ENCODE assay signal across 13 mouse cellular contexts in the genomic region with DNA sequence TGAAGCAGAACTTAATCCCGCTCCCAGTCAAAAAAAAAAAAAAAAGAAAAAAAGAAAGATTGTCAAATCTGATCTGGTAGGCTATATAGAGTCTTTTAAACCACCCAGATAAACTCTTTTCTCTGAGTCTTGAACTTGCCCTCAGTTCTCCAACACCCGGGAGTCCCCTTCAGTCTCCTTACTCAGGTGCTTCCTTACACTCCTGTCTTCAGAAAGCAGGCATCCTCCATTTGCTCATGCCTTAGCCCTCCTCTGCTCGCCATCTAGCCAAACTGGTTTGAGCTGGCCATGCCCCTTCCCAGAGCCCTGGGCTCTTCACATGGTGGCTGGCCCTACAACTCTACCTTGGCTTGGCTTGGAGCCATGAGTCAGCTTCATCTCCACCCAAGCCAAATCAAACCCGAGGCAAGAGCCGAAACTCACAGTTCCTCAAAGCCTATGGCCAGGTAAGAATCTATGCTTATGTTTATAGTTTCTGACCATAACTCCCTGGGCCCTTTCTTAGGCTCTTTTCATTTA. TPM values are rescaled to one million over a fixed set of nuclear protein-coding genes. Genes with fewer than 3 reads are reported as not detected.
DNase-seq lines count a peak whose midpoint lies in the region; ATAC-seq and TF ChIP-seq lines count a peak whose summit lies in the region.
"Had no signal": no experiment of that assay in that cellular context is flagged by ENCODE, and none has a peak within 500 bp of the region (broad histone marks: within the 10 kb centered on the region; RNA-seq: fewer than 3 reads in every experiment).

Tmem265 (plus strand) TSS at position 51 of the 519 bp plus-strand sequence.

- no peaks in the 10 kb centered on the region for H3K27me3 ChIP-seq in cerebellum, adult 2 months (ENCODE audit: control insufficient read depth, insufficient read depth, low read length)
- H3K27me3 ChIP-seq in E14TG2a.4 (ENCODE audit: insufficient read depth, low read length): no peaks in the 10 kb centered on the region
- H3K27me3 ChIP-seq in heart, embryonic 10.5 days (ENCODE audit: insufficient read depth, poor library complexity, severe bottlenecking): no peaks in the 10 kb centered on the region
- H3K27me3 ChIP-seq: limb, embryonic 12.5 days; midbrain, embryonic 13.5 days had no signal

- H3K36me3 ChIP-seq in E14TG2a.4 (ENCODE audit: insufficient read depth, low read length): peaks cover 94% of the 10 kb centered on the region
- H3K36me3 ChIP-seq in heart, embryonic 10.5 days: peaks cover 82% of the 10 kb centered on the region

- no peak for TF ChIP-seq POLR2A in cerebellum, adult 2 months (IDR thresholded peaks at IDR 0.05; ENCODE audit: borderline replicate concordance, insufficient read depth, low read length)

- no peaks in the 10 kb centered on the region for H3K9me3 ChIP-seq in E14TG2a.4 (ENCODE audit: low read length)
- H3K9me3 ChIP-seq in heart, embryonic 10.5 days: no peaks in the 10 kb centered on the region
- H3K9me3 ChIP-seq: limb, embryonic 12.5 days; midbrain, embryonic 13.5 days had no signal

- WGBS in cerebellum, adult 2 months: 51% methylated on average over 5 of the region's 5 CpGs
- 91% methylated on average over 5 of the region's 5 CpGs for WGBS in heart, embryonic 10.5 days

- no peak for ATAC-seq in inflammation-experienced regulatory T-cells, adult 6 months
- ATAC-seq: liver, postnatal 0 days; midbrain, embryonic 13.5 days had no signal

- no peak within 1 kb of the TSS for H3K27ac ChIP-seq in cerebellum, adult 2 months (ENCODE audit: insufficient read depth, low read length)
- no peak within 1 kb of the TSS for H3K27ac ChIP-seq in heart, embryonic 10.5 days
- H3K27ac ChIP-seq: limb, embryonic 12.5 days; midbrain, embryonic 13.5 days had no signal

- no peak for TF ChIP-seq CTCF in cerebellum, adult 2 months (IDR thresholded peaks at IDR 0.05; ENCODE audit: borderline replicate concordance, insufficient read depth, low read depth, low read length)
- TF ChIP-seq CTCF in E14TG2a.4 (conservative IDR thresholded peaks at IDR 0.05; ENCODE audit: low read length): no peak

- peak; percentile 36 to 41 for DNase-seq in cerebellum, adult 2 months
- no peak for DNase-seq in cerebellum, adult 11-12 months
- peak; percentile 37 for DNase-seq in kidney, postnatal 10 days
- DNase-seq in kidney, adult 11 months: no peak
- DNase-seq in heart, embryonic 10.5 days (ENCODE audit: low spot score): no peak
- DNase-seq in right cerebral cortex, postnatal 25 days: no peak
- DNase-seq: heart, postnatal 36 days; liver, postnatal 0 days had no signal

- H3K4me1 ChIP-seq in cerebellum, adult 2 months (ENCODE audit: control insufficient read depth, insufficient read depth, low read length): peaks cover 12% of the 10 kb centered on the region; the same call in 1 of the 2 replicates
- peaks cover 41% of the 10 kb centered on the region for H3K4me1 ChIP-seq in E14TG2a.4 (replicated peaks; ENCODE audit: low read depth, low read length)
- H3K4me1 ChIP-seq in heart, embryonic 10.5 days: peaks cover 5% of the 10 kb centered on the region; the same call in 1 of the 2 replicates
- H3K4me1 ChIP-seq: limb, embryonic 12.5 days; midbrain, embryonic 13.5 days had no signal

- H3K4me3 ChIP-seq in cerebellum, adult 2 months (replicated peaks; ENCODE audit: insufficient read depth, low read depth, low read length): no peak within 1 kb of the TSS
- peak within 1 kb of the TSS; percentile 54 for H3K4me3 ChIP-seq in E14TG2a.4 (replicated peaks; ENCODE audit: low read length)
- H3K4me3 ChIP-seq in heart, embryonic 10.5 days: no peak within 1 kb of the TSS
- H3K4me3 ChIP-seq: limb, embryonic 12.5 days; midbrain, embryonic 13.5 days had no signal

RNA-seq across cellular contexts. Expression of gene Tmem265, which starts in this region (rescaled TPM):
- not detected in 2 replicates for polyA plus RNA-seq in cerebellum, adult 2 months (2012; rRNA removed)
- 10 to 100 TPM; 30.0 to 46.0 (median 34.3) TPM for polyA plus RNA-seq in inflammation-experienced regulatory T-cells, adult 6 months (2017; shearing (Covaris generic))
- polyA plus RNA-seq in heart, embryonic 10.5 days (2016; fragmentation: Nextera tagmentation; extraction: Ambion mirVana): 4.7 and 5.2 TPM in 2 replicates
- polyA plus RNA-seq: frontal cortex, adult 2 months had no signal

Comparison
In these comparisons a context has a peak if more than half of its experiments do, and no peak if none do; other contexts are left out.
1. Peak in DNase-seq in cerebellum, adult 2 months; RNA of the gene not detected or under 1 TPM.